Mouse (Mus musculus): ENCODE data around the gene Arid4a. TPM values are rescaled to one million over a fixed set of nuclear protein-coding genes. Genes with fewer than 3 reads are reported as not detected.

The Arid4a gene
- polyA plus RNA-seq, 1 experiment, result 14.0 TPM

DNA sequence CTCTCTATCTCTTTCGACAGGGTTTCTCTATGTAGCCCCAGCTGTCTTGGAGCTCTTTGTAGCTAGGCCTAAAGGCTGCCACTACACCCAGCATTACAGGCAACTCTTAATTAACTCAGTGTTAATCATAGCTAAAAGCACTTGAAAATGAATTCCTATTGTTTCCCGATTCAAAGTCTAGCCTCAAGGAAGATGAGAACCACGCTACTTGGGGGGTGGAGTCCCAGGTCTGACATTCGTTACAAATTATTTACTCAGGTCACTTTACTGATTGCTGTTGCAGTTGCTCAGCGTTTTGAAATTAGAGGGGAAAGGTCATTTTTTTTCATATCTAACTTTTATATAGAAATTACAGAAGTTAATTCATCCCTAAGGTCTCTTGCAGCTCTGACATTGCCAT is 119.8 kb downstream of the Arid4a start:
- TF ChIP-seq POLR2A (IDR thresholded peaks at IDR 0.05; ENCODE audit: low read depth, low read length) (no peak), CTCF (IDR thresholded peaks at IDR 0.05; ENCODE audit: borderline replicate concordance, insufficient read depth, low read length) (no peak)
- Histone ChIP-seq H3K27ac (ENCODE audit: insufficient read depth, low read length) (no peak overlapping the region), H3K4me1 (ENCODE audit: control insufficient read depth, insufficient read depth, low read length) (peaks cover 5% of the 10 kb centered on the region; the same call in 1 of the 2 replicates), H3K4me3 (ENCODE audit: insufficient read depth, low read length) (peak overlapping the region; percentile 84)

DNA sequence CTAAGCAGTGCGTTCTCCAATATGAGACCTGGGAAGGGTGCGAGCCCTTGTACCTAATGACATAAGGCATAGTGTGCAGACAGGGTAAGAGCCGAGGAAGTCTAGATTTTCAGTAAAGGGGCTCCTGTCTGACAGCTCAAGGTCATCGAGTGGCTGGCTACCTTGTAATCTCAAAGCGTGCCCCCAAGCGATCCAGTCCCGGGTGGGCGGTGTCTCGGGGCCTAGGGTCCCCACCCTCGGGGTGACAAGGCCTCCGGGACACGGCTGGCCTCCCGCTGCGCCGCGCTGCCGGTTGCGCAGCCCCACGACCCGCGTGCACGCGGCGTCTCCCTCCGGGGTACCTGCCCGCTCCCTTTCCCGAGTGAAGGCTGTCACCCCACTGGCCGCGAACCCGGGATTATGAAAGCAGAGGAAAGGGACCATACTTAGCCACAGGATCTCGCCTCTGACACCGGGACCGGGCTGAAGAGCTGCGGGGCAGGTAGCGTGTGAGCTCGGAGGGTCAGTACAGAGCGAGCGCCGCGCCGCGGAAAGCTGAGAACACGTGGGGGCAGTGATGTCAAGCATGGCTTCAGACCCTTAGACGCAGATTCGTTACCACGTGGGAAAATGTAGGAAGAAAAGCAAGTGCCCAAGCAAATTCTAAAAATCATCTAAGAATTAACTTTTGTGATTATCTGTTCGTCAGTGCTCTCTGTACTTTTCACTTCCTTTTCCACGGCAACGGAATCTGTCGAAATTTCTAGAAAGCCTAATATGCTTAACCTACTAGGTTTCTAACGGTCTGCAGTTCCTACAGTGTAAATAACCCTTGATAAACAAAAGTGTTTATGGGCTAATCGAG is 120.6 kb downstream of the Arid4a start, which contains the start of the genes Timm9 and 2700049A03Rik:
Gene Timm9, minus strand, starts transcription at position 555 of the 844 bp plus-strand sequence.
Gene 2700049A03Rik, plus strand, starts transcription at position 719 of the 844 bp plus-strand sequence.
- TF ChIP-seq POLR2A (IDR thresholded peaks at IDR 0.05; ENCODE audit: low read depth, low read length) (peak; percentile 89), CTCF (IDR thresholded peaks at IDR 0.05; ENCODE audit: borderline replicate concordance, insufficient read depth, low read length) (no peak; the same call in 1 of the 2 replicates)
- Histone ChIP-seq H3K4me3 (ENCODE audit: insufficient read depth, low read length) (peak within 1 kb of the TSS; percentile 84), H3K27ac (ENCODE audit: insufficient read depth, low read length) (peak within 1 kb of the TSS; percentile 52; the same call in 1 of the 2 replicates), H3K4me1 (ENCODE audit: control insufficient read depth, insufficient read depth, low read length) (peaks cover 5% of the 10 kb centered on the region; the same call in 1 of the 2 replicates)

GRCm38 (mm10) chr12:71136974-71137491 is 121.2 kb downstream of the Arid4a start:
- H3K27ac ChIP-seq (ENCODE audit: insufficient read depth, low read length), result peak overlapping the region; percentile 52; the same call in 1 of the 2 replicates

GRCm38 (mm10) chr12:71137686-71138085 is 121.9 kb downstream of the Arid4a start:
- Histone ChIP-seq H3K4me3 (ENCODE audit: insufficient read depth, low read length) (peak overlapping the region; percentile 74), H3K27ac (ENCODE audit: insufficient read depth, low read length) (no peak overlapping the region), H3K4me1 (ENCODE audit: control insufficient read depth, insufficient read depth, low read length) (peaks cover 5% of the 10 kb centered on the region; the same call in 1 of the 2 replicates)
- no peak for TF ChIP-seq POLR2A (IDR thresholded peaks at IDR 0.05; ENCODE audit: low read depth, low read length)
- no peak for TF ChIP-seq CTCF (IDR thresholded peaks at IDR 0.05; ENCODE audit: borderline replicate concordance, insufficient read depth, low read length)

More at GRCm38 (mm10) chr12:71136974-71137491, 121.2 kb downstream of the Arid4a start:
- H3K4me1 ChIP-seq (ENCODE audit: control insufficient read depth, insufficient read depth, low read length), result peaks cover 5% of the 10 kb centered on the region; the same call in 1 of the 2 replicates
- TF ChIP-seq CTCF (IDR thresholded peaks at IDR 0.05; ENCODE audit: borderline replicate concordance, insufficient read depth, low read length), result no peak
- peak; percentile 78 for TF ChIP-seq POLR2A (IDR thresholded peaks at IDR 0.05; ENCODE audit: low read depth, low read length)
- peak overlapping the region; percentile 84 for H3K4me3 ChIP-seq (ENCODE audit: insufficient read depth, low read length)

- Histone ChIP-seq H3K4me3 (ENCODE audit: insufficient read depth, low read length) (no peak overlapping the region), H3K27ac (ENCODE audit: insufficient read depth, low read length) (no peak overlapping the region), H3K4me1 (ENCODE audit: control insufficient read depth, insufficient read depth, low read length) (peaks cover 5% of the 10 kb centered on the region; the same call in 1 of the 2 replicates)
- TF ChIP-seq POLR2A (IDR thresholded peaks at IDR 0.05; ENCODE audit: low read depth, low read length) (no peak), CTCF (IDR thresholded peaks at IDR 0.05; ENCODE audit: borderline replicate concordance, insufficient read depth, low read length) (no peak)
Observed at GRCm38 (mm10) chr12:71139258-71139828, 123.6 kb downstream of the Arid4a start.

- TF ChIP-seq CTCF (IDR thresholded peaks at IDR 0.05; ENCODE audit: borderline replicate concordance, insufficient read depth, low read length) (no peak), POLR2A (IDR thresholded peaks at IDR 0.05; ENCODE audit: low read depth, low read length) (no peak)
- no peak overlapping the region for H3K27ac ChIP-seq (ENCODE audit: insufficient read depth, low read length)
- no peak overlapping the region for H3K4me3 ChIP-seq (ENCODE audit: insufficient read depth, low read length)
- no peaks in the 10 kb centered on the region; the same call in 1 of the 2 replicates for H3K4me1 ChIP-seq (ENCODE audit: control insufficient read depth, insufficient read depth, low read length)
Observed at GRCm38 (mm10) chr12:71141189-71141588, 125.4 kb downstream of the Arid4a start.

- H3K4me3 ChIP-seq (ENCODE audit: insufficient read depth, low read length), result no peak overlapping the region
- H3K4me1 ChIP-seq (ENCODE audit: control insufficient read depth, insufficient read depth, low read length), result no peaks in the 10 kb centered on the region
- H3K27ac ChIP-seq (ENCODE audit: insufficient read depth, low read length), result no peak overlapping the region
- TF ChIP-seq POLR2A (IDR thresholded peaks at IDR 0.05; ENCODE audit: low read depth, low read length) (no peak), CTCF (IDR thresholded peaks at IDR 0.05; ENCODE audit: borderline replicate concordance, insufficient read depth, low read length) (no peak)
Observed at GRCm38 (mm10) chr12:71147641-71148040, 131.9 kb downstream of the Arid4a start.

Other genes starting within 250 kb of the Arid4a start
- gene Frmd6, start 190.5 kb upstream of the Arid4a start, polyA plus RNA-seq (2011; ENCODE audit: insufficient read length, low read depth, missing spikeins), result 113 and 137 TPM in 2 replicates
- 230 and 238 TPM in 2 replicates for gene Actr10, start 78.1 kb upstream of the Arid4a start, polyA plus RNA-seq (2011; ENCODE audit: insufficient read length, low read depth, missing spikeins)
- gene Psma3, start 41.4 kb upstream of the Arid4a start, polyA plus RNA-seq (2011; ENCODE audit: insufficient read length, low read depth, missing spikeins), result 417 and 446 TPM in 2 replicates
- gene Tomm20l, start 95.4 kb downstream of the Arid4a start, polyA plus RNA-seq (2011; ENCODE audit: insufficient read length, low read depth, missing spikeins), result not detected in 2 replicates
- gene Timm9, start 120.7 kb downstream of the Arid4a start, polyA plus RNA-seq (2011; ENCODE audit: insufficient read length, low read depth, missing spikeins), result 34.0 and 35.6 TPM in 2 replicates
- 7.0 and 7.1 TPM in 2 replicates for gene 2700049A03Rik, start 120.9 kb downstream of the Arid4a start, polyA plus RNA-seq (2011; ENCODE audit: insufficient read length, low read depth, missing spikeins)

Data from embryonic fibroblast, embryonic 13.5 days (primary cell).